Mouse (Mus musculus) embryo, embryonic 11 days (tissue): ENCODE measurements at regions not wholly inside any gene's neighbourhood (a gene's known extent, or its start where the extent isn't known, plus 50 kb on each side); places are given as distances from the start of the nearest gene placed in this dataset.
"Not testable (repeated sequence)": the region's sequence is repeated elsewhere in the genome, so short reads cannot be mapped to it uniquely, and the experiment has no call there.

ENCODE experiments used
- DNase-seq: peaks from one replicate; pipeline ENCODE4 v3.0.0-alpha.2; 2015

GRCm38 (mm10) chr6:22506871-22507270 is 150.8 kb upstream of the Fam3c start:
- no peak for DNase-seq

- no peak for DNase-seq
Observed at GRCm38 (mm10) chr6:22497306-22497705, 141.3 kb upstream of the Fam3c start.

GRCm38 (mm10) chr6:22496471-22496870 is 140.4 kb upstream of the Fam3c start:
- DNase-seq, result no peak

DNA sequence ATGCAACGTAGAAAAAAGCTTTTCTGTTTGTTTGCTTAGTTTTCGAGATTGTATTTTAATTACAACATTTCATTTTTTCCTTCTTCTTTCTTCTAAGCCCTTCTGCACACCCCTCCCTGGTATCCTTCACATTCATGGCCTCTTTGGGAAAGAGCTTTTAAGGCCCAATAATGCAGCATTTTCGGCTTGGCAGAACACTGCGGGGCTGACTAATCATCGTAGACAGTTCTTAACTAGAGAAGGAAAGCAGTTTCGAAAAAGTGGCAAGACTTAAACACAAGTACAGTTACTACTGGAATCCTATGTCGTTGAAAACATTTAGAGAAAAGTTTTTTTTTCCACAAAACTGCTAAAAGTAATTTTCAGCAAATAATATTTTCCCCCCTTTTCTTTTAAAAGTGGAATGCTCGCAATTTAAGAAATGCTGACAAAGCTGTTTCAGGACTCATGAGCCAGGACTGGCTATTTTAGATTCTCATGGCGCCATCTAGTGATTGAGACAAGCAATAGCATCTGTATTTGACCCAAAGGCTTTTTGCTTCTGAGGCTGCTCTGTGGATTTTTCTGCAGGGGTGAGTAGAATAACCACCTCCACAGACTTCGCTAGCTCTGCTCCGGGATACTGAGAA is 137.7 kb upstream of the Fam3c start:
- peak; percentile 83 for DNase-seq

DNA sequence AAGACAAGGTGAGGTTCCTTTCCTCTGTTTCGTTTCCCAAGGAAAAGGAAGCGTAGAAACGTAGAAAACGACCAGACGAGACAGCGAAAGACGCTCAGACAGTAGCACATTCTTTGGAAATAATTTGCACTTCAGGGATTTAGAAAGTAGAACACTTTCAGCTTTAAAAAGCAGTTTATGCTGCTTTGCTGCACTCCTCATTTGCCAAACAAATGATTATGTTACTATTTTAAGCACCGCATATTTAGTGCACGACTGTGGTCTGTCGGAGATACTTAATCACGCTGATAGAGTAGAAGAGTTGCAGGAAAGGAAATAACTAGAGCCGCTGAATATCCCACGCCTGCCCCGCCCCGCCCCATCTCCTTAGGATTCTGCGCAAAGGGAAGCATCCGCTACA is 136.9 kb upstream of the Fam3c start:
- no peak for DNase-seq

GRCm38 (mm10) chr6:22490762-22491161 is 134.7 kb upstream of the Fam3c start:
- no peak for DNase-seq

DNA sequence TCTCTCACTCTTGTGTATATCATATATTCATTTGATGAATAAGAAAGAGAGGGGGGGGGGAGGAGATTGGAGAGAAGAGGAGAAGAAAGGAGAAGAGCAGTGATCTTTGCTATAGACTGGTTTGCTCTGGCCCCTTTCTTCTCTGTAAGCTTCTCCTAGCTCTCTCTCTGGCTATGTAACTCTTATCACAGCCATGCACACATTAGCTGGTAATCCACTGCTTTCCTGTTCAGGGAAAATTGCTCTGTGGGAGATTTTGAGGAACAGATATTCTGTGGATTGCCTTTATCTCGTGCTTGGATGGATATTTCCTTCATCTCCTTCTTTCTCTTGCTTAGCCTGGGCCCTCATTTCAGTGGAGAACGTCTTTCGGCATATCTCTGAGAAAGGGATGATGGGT is 131.4 kb upstream of the Fam3c start:
- DNase-seq, result no peak

GRCm38 (mm10) chr6:22485828-22486518 is 129.9 kb upstream of the Fam3c start:
- DNase-seq, result no peak

GRCm38 (mm10) chr6:22482257-22482656 is 126.2 kb upstream of the Fam3c start:
- DNase-seq, result not testable (repeated sequence)

DNA sequence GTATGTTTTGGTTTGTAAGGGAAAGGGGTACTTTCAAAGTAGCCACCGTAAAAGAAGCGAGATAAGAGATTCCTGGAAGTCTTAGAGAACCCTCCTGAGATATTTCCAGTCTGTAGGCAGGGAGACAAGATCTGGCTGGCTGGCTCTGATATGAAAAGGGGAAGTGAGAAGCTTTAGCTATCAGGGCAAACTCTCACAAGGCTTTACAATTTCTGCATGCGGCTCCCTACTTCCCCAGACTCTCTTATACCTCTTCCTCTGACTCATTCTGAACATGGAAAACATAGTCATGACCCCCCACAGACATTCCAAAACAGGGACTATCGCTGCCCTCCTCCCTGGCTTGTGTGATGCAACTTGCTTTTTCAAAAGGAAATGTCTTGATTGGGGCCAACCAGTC is 118.6 kb upstream of the Fam3c start:
- no peak for DNase-seq

DNA sequence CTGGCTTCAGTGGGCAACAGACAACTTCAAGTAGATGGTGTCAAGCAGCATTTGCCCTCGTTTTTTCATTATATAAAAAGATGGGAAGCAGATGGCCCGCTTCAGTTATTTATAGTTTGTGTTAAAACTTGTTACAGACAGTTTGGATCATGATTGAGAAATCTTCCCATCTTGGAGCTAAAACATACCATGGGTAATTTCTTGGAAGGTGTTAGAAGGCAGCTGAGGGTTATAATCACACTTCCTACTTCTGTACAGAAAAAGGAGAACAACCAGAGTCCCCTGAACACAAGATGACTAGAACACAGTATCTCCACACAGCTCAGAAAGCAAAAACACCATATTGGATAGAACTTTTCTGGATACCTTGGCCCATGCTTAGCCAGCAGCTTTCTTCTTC is 118.0 kb upstream of the Fam3c start:
- DNase-seq, result no peak

GRCm38 (mm10) chr6:22472400-22472799 is 116.4 kb upstream of the Fam3c start:
- not testable (repeated sequence) for DNase-seq

DNA sequence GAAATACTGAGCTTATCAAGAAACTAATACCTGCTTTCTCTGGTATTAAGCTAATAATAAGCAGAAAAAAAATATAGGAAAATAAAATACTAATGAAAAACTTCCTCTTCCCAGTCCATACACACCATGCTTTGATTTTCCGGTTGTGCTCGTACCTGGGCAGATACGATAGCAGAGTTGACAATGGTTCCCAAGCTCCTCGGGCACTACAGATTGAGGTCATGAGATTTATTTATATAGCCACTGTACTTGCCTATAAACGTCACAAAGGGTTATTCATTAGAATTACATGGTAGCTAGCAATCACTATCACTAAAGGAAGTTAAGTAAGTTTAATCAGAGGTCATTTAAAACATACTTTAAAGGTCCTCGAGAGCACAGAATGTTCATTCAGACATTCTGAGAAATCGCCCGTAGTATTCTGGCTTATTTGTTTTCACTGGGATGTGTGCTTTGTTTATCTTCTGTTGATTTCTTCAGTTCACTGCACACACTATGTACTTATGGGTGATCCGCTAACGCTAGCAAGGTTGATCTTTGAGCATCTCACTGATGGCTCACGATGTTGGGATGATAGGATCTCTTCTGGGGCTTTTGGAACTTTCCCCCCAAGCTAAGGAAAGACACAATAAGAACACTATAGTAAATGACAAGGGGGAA is 111.4 kb upstream of the Fam3c start:
- DNase-seq, result no peak

- no peak for DNase-seq
Observed at GRCm38 (mm10) chr6:22465926-22466325, 109.9 kb upstream of the Fam3c start.

GRCm38 (mm10) chr6:22459440-22460016 is 103.5 kb upstream of the Fam3c start:
- no peak for DNase-seq

DNA sequence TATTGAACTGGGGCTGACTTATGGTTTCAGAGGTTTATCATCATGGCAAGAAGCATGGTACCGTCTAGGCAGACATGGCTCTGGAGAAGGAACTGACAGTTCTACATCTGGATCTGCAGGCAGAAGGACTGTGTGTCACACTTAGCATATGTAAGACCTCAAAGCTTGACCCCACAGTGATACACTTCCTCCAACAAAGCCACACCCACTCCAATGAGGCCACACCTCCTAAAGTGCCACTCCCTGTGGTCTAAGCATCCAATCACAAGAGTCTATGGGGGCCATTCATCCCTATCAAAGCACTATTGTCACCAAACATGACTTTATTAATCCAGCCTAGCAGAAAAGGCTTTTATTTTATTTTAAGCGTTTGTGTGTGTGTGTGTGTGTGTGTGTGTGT is 96.2 kb upstream of the Fam3c start:
- no peak for DNase-seq

GRCm38 (mm10) chr6:22450501-22450900 is 94.5 kb upstream of the Fam3c start:
- no peak for DNase-seq

GRCm38 (mm10) chr6:22448906-22449305 is 92.9 kb upstream of the Fam3c start:
- no peak for DNase-seq

DNA sequence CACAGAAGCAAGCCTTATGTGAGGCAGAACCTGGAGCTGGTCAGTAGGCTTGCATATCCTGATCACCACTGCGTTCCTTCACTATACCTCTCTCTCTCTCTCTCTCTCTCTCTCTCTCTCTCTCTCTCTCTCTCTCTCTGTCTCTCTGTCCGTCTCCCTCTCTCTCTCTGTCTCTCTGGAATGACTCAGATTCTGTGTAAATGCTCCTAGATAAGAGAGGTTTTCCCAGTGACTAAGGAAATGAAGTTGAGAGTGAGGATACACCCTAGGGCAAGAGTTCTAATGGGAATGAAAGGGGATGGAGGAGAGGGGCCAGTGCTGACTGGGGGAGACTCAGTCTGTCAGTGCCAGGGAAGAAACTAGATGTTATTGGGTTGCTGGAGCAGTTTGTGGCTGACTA is 91.6 kb upstream of the Fam3c start:
- no peak for DNase-seq

GRCm38 (mm10) chr6:22446621-22447310 is 90.7 kb upstream of the Fam3c start:
- peak; percentile 14 for DNase-seq

DNA sequence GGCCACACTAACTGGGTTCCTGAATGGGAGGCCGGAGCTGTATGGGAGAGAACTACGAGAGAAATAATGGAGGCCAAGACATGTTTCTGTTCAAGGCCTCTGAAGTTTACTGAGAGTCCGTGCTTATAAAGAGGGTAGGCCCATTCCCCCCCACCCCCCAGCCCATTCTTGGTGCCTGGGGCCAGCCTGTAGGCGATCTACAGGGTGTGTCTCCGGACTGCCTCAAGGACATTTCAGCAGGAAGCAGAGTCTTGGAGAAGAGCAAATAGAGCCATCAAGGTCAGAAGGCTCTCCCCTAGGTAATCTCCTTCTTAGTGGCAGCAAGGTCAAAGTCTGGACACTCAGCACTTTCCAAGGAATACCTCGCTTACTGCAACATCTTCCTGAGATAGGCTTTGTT is 88.8 kb upstream of the Fam3c start:
- not testable (repeated sequence) for DNase-seq

DNA sequence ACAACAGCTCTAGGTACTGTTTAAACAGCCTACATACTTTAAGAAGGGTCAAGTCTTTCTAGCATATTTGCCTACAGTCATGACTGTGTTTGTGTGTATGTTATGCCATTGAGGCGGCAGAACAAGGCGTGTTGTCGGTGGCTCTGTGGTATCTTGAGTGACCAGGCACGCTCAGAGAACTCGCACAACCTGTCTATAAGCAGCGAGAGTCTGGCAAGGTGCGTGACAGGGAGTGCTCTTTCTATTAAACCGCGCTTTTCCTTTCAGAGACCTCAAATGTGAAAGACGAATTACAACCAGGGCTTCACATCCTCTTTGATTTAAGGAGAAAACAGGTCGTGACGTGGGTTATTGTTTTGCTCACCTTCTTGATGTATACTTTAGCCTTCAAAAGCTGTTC is 88.2 kb upstream of the Fam3c start:
- DNase-seq, result no peak

GRCm38 (mm10) chr6:22443573-22443972 is 87.5 kb upstream of the Fam3c start:
- peak; percentile 23 for DNase-seq
